Mouse (Mus musculus) kidney, adult 2 months (tissue): Measurements from ENCODE around the gene Tbxas1.

Source experiments
- CTCF ChIP-seq: fragments of 200-500 bp; conservative IDR thresholded peaks from 2 replicates; pipeline ENCODE4 v1.5.1; 2011; ENCODE audit warnings: low read depth, mild to moderate bottlenecking, control low read depth, low read length, moderate library complexity, mixed read lengths; ENCODE audit not compliant: insufficient read depth, insufficient read length
- POLR2A ChIP-seq: fragments of 200-500 bp; IDR thresholded peaks from one replicate; pipeline ENCODE4 v1.6.1; 2011; ENCODE audit warnings: low read depth, low read length, control low read depth

GRCm38 (mm10) chr6:38826857-38827256 is 48.3 kb upstream of the Tbxas1 start:
- no peak for TF ChIP-seq POLR2A
- TF ChIP-seq CTCF = no peak
